Mouse (Mus musculus): Measurements from ENCODE around the gene Bmx.

Bmx gene

GRCm38 (mm10) chrX:164258057-164258456, at the start of gene Bmx:
Gene Bmx (minus strand): TSS chrX:164258193.
- DNase-seq: no peak

GRCm38 (mm10) chrX:164306250-164306649, 48.3 kb upstream of the Bmx start:
- peak; percentile 8 for DNase-seq

- DNase-seq: no peak
Measured at GRCm38 (mm10) chrX:164291147-164291546, 33.2 kb upstream of the Bmx start.

- DNase-seq: peak; percentile 34
Measured at GRCm38 (mm10) chrX:164287077-164287476, 29.1 kb upstream of the Bmx start.

GRCm38 (mm10) chrX:164283808-164284207, 25.8 kb upstream of the Bmx start:
- DNase-seq: no peak

- DNase-seq: no peak
Measured at GRCm38 (mm10) chrX:164280918-164281647, 23.1 kb upstream of the Bmx start.

- DNase-seq: no peak
Measured at GRCm38 (mm10) chrX:164275536-164275935, 17.5 kb upstream of the Bmx start.

GRCm38 (mm10) chrX:164270603-164271002, 12.6 kb upstream of the Bmx start:
- DNase-seq: no peak

- DNase-seq: peak; percentile 41
Measured at GRCm38 (mm10) chrX:164269285-164269761, 11.3 kb upstream of the Bmx start, which contains the start of gene Pir. Gene Pir (plus strand): TSS chrX:164269371.

GRCm38 (mm10) chrX:164264861-164265260, 6.9 kb upstream of the Bmx start:
- DNase-seq: no peak

GRCm38 (mm10) chrX:164262286-164262685, 4.3 kb upstream of the Bmx start:
- DNase-seq: no peak

GRCm38 (mm10) chrX:164258662-164259061, 669 bp upstream of the Bmx start:
- DNase-seq: no peak

- no peak for DNase-seq
Measured at GRCm38 (mm10) chrX:164256527-164256926, 1.5 kb downstream of the Bmx start.

- no peak for DNase-seq
Measured at GRCm38 (mm10) chrX:164246722-164247121, 11.3 kb downstream of the Bmx start.

GRCm38 (mm10) chrX:164245714-164246113, 12.3 kb downstream of the Bmx start:
- DNase-seq: no peak

- peak; percentile 12 for DNase-seq
Measured at GRCm38 (mm10) chrX:164233380-164233779, 24.6 kb downstream of the Bmx start.

- DNase-seq: peak; percentile 3
Measured at GRCm38 (mm10) chrX:164221989-164222388, 36.0 kb downstream of the Bmx start.

- no peak for DNase-seq
Measured at GRCm38 (mm10) chrX:164200547-164200946, 57.4 kb downstream of the Bmx start.

- DNase-seq: no peak
Measured at GRCm38 (mm10) chrX:164197679-164198078, 60.3 kb downstream of the Bmx start.

GRCm38 (mm10) chrX:164189880-164190279, 68.1 kb downstream of the Bmx start:
- DNase-seq: no peak

GRCm38 (mm10) chrX:164183844-164184243, 74.1 kb downstream of the Bmx start:
- DNase-seq: peak; percentile 45

GRCm38 (mm10) chrX:164179746-164180145, 78.2 kb downstream of the Bmx start:
- peak; percentile 52 for DNase-seq

GRCm38 (mm10) chrX:164178856-164179255, 79.1 kb downstream of the Bmx start:
- no peak for DNase-seq

- no peak for DNase-seq
Measured at GRCm38 (mm10) chrX:164175780-164176179, 82.2 kb downstream of the Bmx start.

- DNase-seq: no peak
Measured at GRCm38 (mm10) chrX:164175311-164175710, 82.7 kb downstream of the Bmx start.
